Mouse (Mus musculus): ENCODE data around the gene Gm9918.
A peak's percentile ranks its signal among the peaks of the same experiment; 100 is the strongest.

Gm9918 gene

GRCm38 (mm10) chr15:102273982-102274716 is 3.8 kb downstream of the Gm9918 start:
- no peak for DNase-seq (ENCODE audit: low spot score in 2 of 2)

GRCm38 (mm10) chr15:102278726-102279091 is 8.3 kb downstream of the Gm9918 start:
- DNase-seq (ENCODE audit: low spot score in 2 of 2), result no peak

GRCm38 (mm10) chr15:102279092-102279782 is 8.9 kb downstream of the Gm9918 start, which contains the start of gene Mfsd5:
Gene Mfsd5 (plus strand): TSS chr15:102279454.
- DNase-seq (ENCODE audit: low spot score in 2 of 2), result peak; percentile 82 to 87

- no peak for DNase-seq (ENCODE audit: low spot score in 2 of 2)
These were observed 9.6 kb downstream of the Gm9918 start for GRCm38 (mm10) chr15:102279783-102280520.

GRCm38 (mm10) chr15:102280623-102281022 is 10.3 kb downstream of the Gm9918 start:
- DNase-seq (ENCODE audit: low spot score in 2 of 2), result no peak

- no peak for DNase-seq (ENCODE audit: low spot score in 2 of 2)
These were observed 12.3 kb downstream of the Gm9918 start for GRCm38 (mm10) chr15:102282463-102283292.

GRCm38 (mm10) chr15:102283648-102284047 is 13.3 kb downstream of the Gm9918 start:
- DNase-seq (ENCODE audit: low spot score in 2 of 2), result no peak

GRCm38 (mm10) chr15:102287395-102287794 is 17.0 kb downstream of the Gm9918 start:
- no peak for DNase-seq (ENCODE audit: low spot score in 2 of 2)

- peak; percentile 85 to 94 for DNase-seq (ENCODE audit: low spot score in 2 of 2)
These were observed 25.4 kb downstream of the Gm9918 start, which contains the start of gene Espl1 for GRCm38 (mm10) chr15:102295633-102296367. Gene Espl1 (plus strand): TSS chr15:102296266.

GRCm38 (mm10) chr15:102296368-102297006 is 26.1 kb downstream of the Gm9918 start:
- DNase-seq (ENCODE audit: low spot score in 2 of 2), result no peak

- DNase-seq (ENCODE audit: low spot score in 2 of 2), result no peak
These were observed 32.2 kb downstream of the Gm9918 start for GRCm38 (mm10) chr15:102302542-102302941.

- DNase-seq (ENCODE audit: low spot score in 2 of 2), result no peak
These were observed 38.4 kb downstream of the Gm9918 start for GRCm38 (mm10) chr15:102308717-102309116.

- DNase-seq (ENCODE audit: low spot score in 2 of 2), result peak in 1 of 2 experiments; percentile 59
These were observed 39.9 kb downstream of the Gm9918 start for GRCm38 (mm10) chr15:102310074-102310845.

- no peak for DNase-seq (ENCODE audit: low spot score in 2 of 2)
These were observed 41.1 kb downstream of the Gm9918 start for GRCm38 (mm10) chr15:102311489-102311888.

- no peak for DNase-seq (ENCODE audit: low spot score in 2 of 2)
These were observed 44.9 kb downstream of the Gm9918 start for GRCm38 (mm10) chr15:102315292-102315691.

- DNase-seq (ENCODE audit: low spot score in 2 of 2), result no peak
These were observed 45.9 kb downstream of the Gm9918 start for GRCm38 (mm10) chr15:102316263-102316662.
